Mouse (Mus musculus) embryonic facial prominence, embryonic 13.5 days (tissue): ENCODE results near the gene Cela3a. TPM values are rescaled to one million over a fixed set of nuclear protein-coding genes. Genes with fewer than 3 reads are reported as not detected.
A peak's percentile ranks its signal among the peaks of the same experiment; 100 is the strongest.
"Not testable (repeated sequence)": the region's sequence is repeated elsewhere in the genome, so short reads cannot be mapped to it uniquely, and the experiment has no call there.

ENCODE experiments used
- ATAC-seq: fragments of 200-750 bp; cut with Nextera tagmentation; 2 replicates; pipeline ENCODE4 v1.8.0; 2017; ENCODE audit warnings: low read depth; ENCODE audit not compliant: insufficient number of reproducible peaks, insufficient read depth, low FRiP score, low TSS enrichment
- H3K27ac ChIP-seq: fragments of 300-500 bp; sonication (generic); 2 replicates; pipeline ENCODE4 v1.5.1; 2015; ENCODE audit warnings: moderate library complexity, mild to moderate bottlenecking, inconsistent platforms
- H3K27me3 ChIP-seq: fragments of 300-500 bp; sonication (generic); 2 replicates; pipeline ENCODE4 v1.6.1; 2015; ENCODE audit warnings: mild to moderate bottlenecking, inconsistent platforms
- H3K36me3 ChIP-seq: fragments of 300-500 bp; sonication (generic); 2 replicates; pipeline ENCODE4 v1.6.1; 2015; ENCODE audit warnings: mild to moderate bottlenecking, inconsistent platforms
- H3K4me1 ChIP-seq: fragments of 300-500 bp; sonication (generic); 2 replicates; pipeline ENCODE4 v1.6.1; 2015; ENCODE audit warnings: inconsistent platforms
- H3K4me2 ChIP-seq: fragments of 300-500 bp; sonication (generic); 2 replicates; pipeline ENCODE4 v1.6.1; 2015; ENCODE audit warnings: moderate library complexity, mild to moderate bottlenecking, inconsistent platforms
- H3K4me3 ChIP-seq: fragments of 300-500 bp; sonication (generic); 2 replicates; pipeline ENCODE4 v1.5.1; 2015; ENCODE audit warnings: mild to moderate bottlenecking, inconsistent platforms
- H3K9ac ChIP-seq: fragments of 300-500 bp; sonication (generic); 2 replicates; pipeline ENCODE4 v1.6.1; 2015; ENCODE audit warnings: mild to moderate bottlenecking, inconsistent platforms
- H3K9me3 ChIP-seq: fragments of 300-500 bp; sonication (generic); 2 replicates; pipeline ENCODE4 v1.6.1; 2016; ENCODE audit warnings: inconsistent platforms
- WGBS: fragments of 180-500 bp; shearing (Covaris S2); methylation state at CpG from one replicate; pipeline ENCODE4 v1.1.7; 2015; ENCODE audit warnings: mixed read lengths; 5-methylcytosine and 5-hydroxymethylcytosine counted together
- polyA plus RNA-seq: library from polyadenylated mRNA; unstranded; fragments of >200 nt; fragmentation: Nextera tagmentation; extraction: Ambion mirVana; gene quantifications from 2 replicates; pipeline ENCODE4 v1.2.1, GENCODE M21; 2015

The Cela3a gene
- polyA plus RNA-seq, 1 experiment from 2014 or later: not detected

GRCm38 (mm10) chr4:137447363-137448196, 38.0 kb upstream of the Cela3a start:
- H3K9ac ChIP-seq: no peak overlapping the region
- H3K9me3 ChIP-seq: no peaks in the 10 kb centered on the region
- H3K4me2 ChIP-seq: peak overlapping the region; percentile 30; the same call in 1 of the 2 replicates
- WGBS: 57% methylated on average over 7 of the region's 7 CpGs
- no peaks in the 10 kb centered on the region for H3K27me3 ChIP-seq
- no peak for ATAC-seq
- peaks cover 22% of the 10 kb centered on the region for H3K4me1 ChIP-seq
- H3K36me3 ChIP-seq: no peaks in the 10 kb centered on the region
- H3K4me3 ChIP-seq: no peak overlapping the region
- peak overlapping the region; percentile 58; the same call in 1 of the 2 replicates for H3K27ac ChIP-seq

GRCm38 (mm10) chr4:137445881-137446280, 36.3 kb upstream of the Cela3a start:
- H3K9me3 ChIP-seq: no peaks in the 10 kb centered on the region
- H3K4me3 ChIP-seq: no peak overlapping the region
- H3K36me3 ChIP-seq: no peaks in the 10 kb centered on the region
- no peak overlapping the region for H3K27ac ChIP-seq
- no peak for ATAC-seq
- 85% methylated on average over 4 of the region's 4 CpGs for whole genome bisulfite sequencing
- H3K9ac ChIP-seq: no peak overlapping the region
- no peaks in the 10 kb centered on the region for H3K27me3 ChIP-seq
- no peak overlapping the region for H3K4me2 ChIP-seq
- H3K4me1 ChIP-seq: peaks cover 22% of the 10 kb centered on the region

- peak overlapping the region; percentile 34; the same call in 1 of the 2 replicates for H3K4me2 ChIP-seq
- WGBS: 15% methylated on average over 5 of the region's 5 CpGs
- H3K9me3 ChIP-seq: no peaks in the 10 kb centered on the region
- no peak for ATAC-seq
- H3K4me1 ChIP-seq: peaks cover 15% of the 10 kb centered on the region
- no peak overlapping the region for H3K27ac ChIP-seq
- no peak overlapping the region for H3K9ac ChIP-seq
- no peaks in the 10 kb centered on the region for H3K36me3 ChIP-seq
- H3K4me3 ChIP-seq: no peak overlapping the region
- H3K27me3 ChIP-seq: no peaks in the 10 kb centered on the region
Measured at GRCm38 (mm10) chr4:137443625-137444024, 34.0 kb upstream of the Cela3a start.

- ATAC-seq: no peak
- no peak overlapping the region for H3K4me2 ChIP-seq
Measured at GRCm38 (mm10) chr4:137441332-137441731, 31.7 kb upstream of the Cela3a start.

GRCm38 (mm10) chr4:137438842-137439241, 29.3 kb upstream of the Cela3a start:
- H3K36me3 ChIP-seq: no peaks in the 10 kb centered on the region
- no peak overlapping the region for H3K4me3 ChIP-seq
- H3K9ac ChIP-seq: no peak overlapping the region
- 85% methylated on average over 8 of the region's 8 CpGs for WGBS
- H3K27ac ChIP-seq: no peak overlapping the region
- H3K4me2 ChIP-seq: no peak overlapping the region
- no peaks in the 10 kb centered on the region for H3K27me3 ChIP-seq
- H3K9me3 ChIP-seq: no peaks in the 10 kb centered on the region
- H3K4me1 ChIP-seq: 0 out of 2 replicates have a peak, but pooled peaks cover 2% of the 10 kb centered on the region
- ATAC-seq: no peak

More at GRCm38 (mm10) chr4:137441332-137441731, 31.7 kb upstream of the Cela3a start:
- Histone ChIP-seq H3K9me3 (no peaks in the 10 kb centered on the region), H3K9ac (no peak overlapping the region), H3K27me3 (no peaks in the 10 kb centered on the region), H3K36me3 (no peaks in the 10 kb centered on the region), H3K27ac (no peak overlapping the region), H3K4me1 (0 out of 2 replicates have a peak, but pooled peaks cover 4% of the 10 kb centered on the region), H3K4me3 (no peak overlapping the region)
- 82% methylated on average over 4 of the region's 4 CpGs for WGBS

- Histone ChIP-seq H3K4me1 (no peaks in the 10 kb centered on the region), H3K27me3 (no peaks in the 10 kb centered on the region), H3K9ac (no peak overlapping the region), H3K4me2 (no peak overlapping the region), H3K36me3 (no peaks in the 10 kb centered on the region), H3K4me3 (no peak overlapping the region), H3K27ac (no peak overlapping the region), H3K9me3 (no peaks in the 10 kb centered on the region)
- 89% methylated on average over 8 of the region's 8 CpGs for whole genome bisulfite sequencing
- no peak for ATAC-seq
Measured at GRCm38 (mm10) chr4:137436979-137437669, 27.5 kb upstream of the Cela3a start.

GRCm38 (mm10) chr4:137432700-137433550, 23.3 kb upstream of the Cela3a start:
- not testable (repeated sequence) for H3K4me1 ChIP-seq, H3K36me3 ChIP-seq, H3K4me3 ChIP-seq, H3K27ac ChIP-seq, ATAC-seq, H3K9me3 ChIP-seq, H3K9ac ChIP-seq, H3K4me2 ChIP-seq, H3K27me3 ChIP-seq
- 81% methylated on average over 10 of the region's 10 CpGs for WGBS

GRCm38 (mm10) chr4:137430502-137430901, 20.9 kb upstream of the Cela3a start, which contains the start of gene Cela3b:
Cela3b (minus strand) TSS chr4:137430540.
- H3K9me3 ChIP-seq: no peaks in the 10 kb centered on the region
- H3K36me3 ChIP-seq: no peaks in the 10 kb centered on the region
- WGBS: 88% methylated on average over 4 of the region's 4 CpGs
- H3K27ac ChIP-seq: no peak within 1 kb of the TSS
- H3K27me3 ChIP-seq: no peaks in the 10 kb centered on the region
- no peak within 1 kb of the TSS for H3K4me3 ChIP-seq
- no peak within 1 kb of the TSS for H3K9ac ChIP-seq
- no peaks in the 10 kb centered on the region for H3K4me1 ChIP-seq
- no peak for ATAC-seq
- no peak within 1 kb of the TSS for H3K4me2 ChIP-seq

- no peak overlapping the region for H3K4me3 ChIP-seq
- H3K4me2 ChIP-seq: no peak overlapping the region
- 65% methylated on average over 11 of the region's 11 CpGs for WGBS
- no peaks in the 10 kb centered on the region for H3K4me1 ChIP-seq
- H3K36me3 ChIP-seq: no peaks in the 10 kb centered on the region
- no peak overlapping the region for H3K9ac ChIP-seq
- no peak for ATAC-seq
- H3K27ac ChIP-seq: no peak overlapping the region
- H3K27me3 ChIP-seq: no peaks in the 10 kb centered on the region
- H3K9me3 ChIP-seq: no peaks in the 10 kb centered on the region
Measured at GRCm38 (mm10) chr4:137417712-137418564, 8.3 kb upstream of the Cela3a start.

GRCm38 (mm10) chr4:137414936-137415335, 5.3 kb upstream of the Cela3a start:
- H3K9me3 ChIP-seq: no peaks in the 10 kb centered on the region
- ATAC-seq: no peak
- WGBS: 61% methylated on average over 1 of the region's 1 CpGs

More at GRCm38 (mm10) chr4:137414936-137415335, 5.3 kb upstream of the Cela3a start:
- no peaks in the 10 kb centered on the region for H3K36me3 ChIP-seq
- H3K4me3 ChIP-seq: no peak overlapping the region
- H3K4me1 ChIP-seq: no peaks in the 10 kb centered on the region
- H3K27ac ChIP-seq: no peak overlapping the region
- H3K9ac ChIP-seq: no peak overlapping the region
- no peaks in the 10 kb centered on the region for H3K27me3 ChIP-seq
- H3K4me2 ChIP-seq: no peak overlapping the region
